Mouse (Mus musculus) embryonic fibroblast, embryonic 13.5 days (primary cell): ENCODE results near the gene Tcf7l2. TPM values are rescaled to one million over a fixed set of nuclear protein-coding genes. Genes with fewer than 3 reads are reported as not detected.

ENCODE experiments used
- H3K27ac ChIP-seq: 2 replicates; pipeline ENCODE4 v1.5.1; 2012; ENCODE audit warnings: low read length, control low read depth, inconsistent platforms; ENCODE audit not compliant: insufficient read depth
- H3K4me1 ChIP-seq: 2 replicates; pipeline ENCODE4 v1.6.1; 2011; ENCODE audit warnings: low read length; ENCODE audit not compliant: control insufficient read depth, insufficient read depth
- H3K4me3 ChIP-seq: 2 replicates; pipeline ENCODE4 v1.5.1; 2011; ENCODE audit warnings: mild to moderate bottlenecking, control low read depth, low read length; ENCODE audit not compliant: insufficient read depth
- CTCF ChIP-seq: IDR thresholded peaks from 2 replicates; pipeline ENCODE4 v1.5.1; 2011; ENCODE audit warnings: mild to moderate bottlenecking, control low read depth, low read length, moderate library complexity, borderline replicate concordance; ENCODE audit not compliant: insufficient read depth
- POLR2A ChIP-seq: IDR thresholded peaks from 2 replicates; pipeline ENCODE4 v1.6.1; 2011; ENCODE audit warnings: low read depth, mild to moderate bottlenecking, control low read depth, low read length, moderate library complexity
- polyA plus RNA-seq: library from polyadenylated mRNA; stranded (reverse); fragments of >200 nt; gene quantifications from 2 replicates; pipeline ENCODE4 v1.2.4, GENCODE M21; 2011; ENCODE audit warnings: low read depth; ENCODE audit not compliant: missing spikeins, insufficient read length

Gene Tcf7l2
- polyA plus RNA-seq, 1 experiment, result 41.1 TPM

DNA sequence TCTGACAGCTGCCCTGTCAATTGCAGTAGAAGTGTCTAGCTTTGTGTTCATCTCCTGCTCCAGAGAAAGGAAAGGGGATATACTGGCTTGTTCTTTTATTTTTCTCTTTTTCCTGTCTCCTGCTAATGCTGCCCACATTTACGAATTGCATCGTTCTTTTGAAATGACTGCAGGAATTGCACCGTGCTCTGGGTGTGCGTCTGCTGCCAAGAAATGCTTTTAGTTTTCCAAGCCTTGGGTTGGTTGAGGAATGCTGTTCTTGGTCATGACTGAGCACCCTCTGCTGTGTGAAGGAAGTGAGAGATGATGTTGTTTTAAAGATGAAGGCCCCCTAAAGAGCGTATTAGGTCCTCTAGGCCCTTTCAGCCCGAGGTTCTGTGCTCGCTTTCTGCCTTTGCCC lies 75.4 kb downstream of the Tcf7l2 start:
- H3K4me1 ChIP-seq, result peaks cover 16% of the 10 kb centered on the region
- no peak overlapping the region for H3K4me3 ChIP-seq
- TF ChIP-seq POLR2A (no peak), CTCF (no peak)
- peak overlapping the region; percentile 81 for H3K27ac ChIP-seq

DNA sequence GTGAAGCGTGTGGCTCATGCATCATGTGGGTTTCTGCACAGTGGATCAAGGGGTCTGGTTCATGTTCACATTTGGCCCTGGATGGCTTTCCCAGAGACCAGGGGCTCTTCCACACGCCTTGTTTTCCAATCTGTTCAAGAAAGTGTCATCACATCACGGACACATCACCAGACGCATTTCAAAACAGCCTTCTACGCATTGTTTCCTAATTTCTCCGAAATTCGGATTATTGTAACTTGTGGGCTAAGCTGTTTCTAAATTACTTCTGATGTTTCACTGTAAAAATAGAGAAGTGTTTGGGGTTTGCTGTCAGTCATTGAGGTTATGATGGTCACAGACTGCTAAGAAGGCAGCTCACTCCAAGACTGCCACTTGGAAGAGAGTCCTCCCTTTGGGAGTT lies 78.6 kb downstream of the Tcf7l2 start:
- Histone ChIP-seq H3K27ac (no peak overlapping the region), H3K4me3 (no peak overlapping the region), H3K4me1 (peaks cover 7% of the 10 kb centered on the region)
- no peak for TF ChIP-seq CTCF
- no peak for TF ChIP-seq POLR2A

DNA sequence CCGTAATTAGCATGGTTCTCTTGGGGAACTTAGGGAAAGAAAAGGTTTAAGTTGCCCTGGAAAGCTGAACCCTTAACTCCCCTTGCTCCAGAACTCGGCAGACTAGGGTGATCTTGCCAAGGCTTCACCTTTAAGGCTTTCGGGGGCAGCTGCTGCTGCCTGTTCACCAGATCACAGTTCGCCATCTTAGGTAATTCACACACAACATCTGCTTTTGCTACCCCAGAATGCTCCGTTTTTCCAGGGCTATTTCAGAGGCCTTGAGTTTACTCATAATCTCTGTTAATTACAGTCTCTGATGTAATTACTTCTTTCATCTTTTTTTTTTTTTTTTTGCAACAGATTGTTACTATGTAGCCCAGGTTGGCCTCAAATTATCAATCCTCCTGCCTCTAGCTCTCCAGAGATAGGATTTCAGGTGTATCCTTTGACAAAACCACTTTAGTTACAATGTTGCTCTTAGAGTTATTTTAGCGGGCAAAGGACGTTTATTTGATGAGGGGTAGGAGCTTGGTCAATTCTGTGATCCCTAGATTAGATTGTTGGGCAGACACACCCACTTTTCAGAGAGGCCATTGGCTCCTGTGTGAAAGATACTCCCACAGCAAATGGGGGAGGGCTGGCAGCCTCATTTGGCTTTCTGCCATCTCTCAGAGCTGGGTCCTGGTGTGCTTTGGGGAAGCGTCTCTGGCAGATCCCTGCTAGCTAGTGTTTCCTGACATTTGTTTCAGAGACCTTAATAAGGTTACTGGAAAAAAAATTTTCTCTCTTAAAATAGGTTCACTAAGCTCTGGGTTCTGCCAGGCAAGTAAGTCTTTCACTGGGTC lies 83.6 kb downstream of the Tcf7l2 start:
- Histone ChIP-seq H3K4me1 (peaks cover 14% of the 10 kb centered on the region), H3K4me3 (no peak overlapping the region), H3K27ac (no peak overlapping the region)
- no peak for TF ChIP-seq CTCF
- no peak for TF ChIP-seq POLR2A

DNA sequence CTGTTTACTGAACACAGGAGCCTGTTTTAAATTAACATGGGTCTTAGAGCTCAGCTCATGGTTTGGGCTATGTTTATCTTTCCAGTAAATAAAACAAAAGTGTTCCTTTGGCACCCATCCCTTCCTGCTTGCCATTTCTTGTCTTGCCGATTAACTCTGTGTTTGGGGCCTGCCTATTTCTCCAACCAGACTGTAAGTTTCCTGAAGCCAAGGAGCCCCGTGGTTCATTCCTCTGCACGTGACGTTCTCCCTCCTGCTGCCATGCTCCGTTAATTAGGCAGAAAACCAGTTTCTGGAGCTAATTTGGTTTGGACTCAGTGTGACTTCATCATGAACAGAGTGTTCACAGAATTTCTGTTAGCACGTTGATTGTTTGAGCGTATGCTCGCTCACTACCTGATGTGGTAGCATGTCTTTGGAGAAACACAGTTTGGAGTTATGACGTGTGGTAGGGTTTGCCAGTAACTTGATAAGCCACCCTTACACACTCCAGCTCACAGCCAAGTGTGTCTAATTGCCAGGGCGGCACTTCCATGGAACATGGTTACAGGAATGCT lies 84.4 kb downstream of the Tcf7l2 start:
- Histone ChIP-seq H3K4me1 (peaks cover 20% of the 10 kb centered on the region), H3K27ac (no peak overlapping the region), H3K4me3 (no peak overlapping the region)
- TF ChIP-seq POLR2A (no peak), CTCF (no peak)

- TF ChIP-seq POLR2A (no peak), CTCF (no peak)
- peaks cover 25% of the 10 kb centered on the region for H3K4me1 ChIP-seq
- H3K4me3 ChIP-seq, result no peak overlapping the region
- H3K27ac ChIP-seq, result no peak overlapping the region
Measured at GRCm38 (mm10) chr19:55827613-55828259, 86.1 kb downstream of the Tcf7l2 start.

GRCm38 (mm10) chr19:55830976-55831559 lies 89.4 kb downstream of the Tcf7l2 start:
- Histone ChIP-seq H3K4me3 (no peak overlapping the region), H3K4me1 (peaks cover 25% of the 10 kb centered on the region), H3K27ac (peak overlapping the region; percentile 93)
- no peak for TF ChIP-seq CTCF
- TF ChIP-seq POLR2A, result no peak

DNA sequence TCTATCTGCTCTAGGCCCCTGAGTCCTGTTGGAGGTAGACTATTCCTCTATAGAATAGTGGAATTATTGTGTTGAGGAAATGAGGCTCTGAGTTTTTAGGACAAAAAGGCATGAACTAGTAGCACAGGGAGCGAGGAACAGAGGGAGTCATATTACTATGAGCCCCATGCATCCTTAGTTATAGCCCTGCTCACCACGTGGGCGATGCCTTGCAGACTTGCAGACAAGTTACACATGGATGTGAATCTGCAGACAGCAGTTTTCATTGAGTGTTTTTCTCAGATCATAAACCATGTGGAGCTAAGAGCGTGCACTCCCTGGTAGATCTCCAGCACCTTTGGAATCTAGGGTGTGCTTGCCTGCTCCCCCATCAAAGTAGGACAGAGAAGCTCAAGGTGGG lies 90.5 kb downstream of the Tcf7l2 start:
- Histone ChIP-seq H3K4me3 (no peak overlapping the region), H3K27ac (peak overlapping the region; percentile 50; the same call in 1 of the 2 replicates), H3K4me1 (peaks cover 25% of the 10 kb centered on the region)
- TF ChIP-seq CTCF, result no peak
- no peak for TF ChIP-seq POLR2A

DNA sequence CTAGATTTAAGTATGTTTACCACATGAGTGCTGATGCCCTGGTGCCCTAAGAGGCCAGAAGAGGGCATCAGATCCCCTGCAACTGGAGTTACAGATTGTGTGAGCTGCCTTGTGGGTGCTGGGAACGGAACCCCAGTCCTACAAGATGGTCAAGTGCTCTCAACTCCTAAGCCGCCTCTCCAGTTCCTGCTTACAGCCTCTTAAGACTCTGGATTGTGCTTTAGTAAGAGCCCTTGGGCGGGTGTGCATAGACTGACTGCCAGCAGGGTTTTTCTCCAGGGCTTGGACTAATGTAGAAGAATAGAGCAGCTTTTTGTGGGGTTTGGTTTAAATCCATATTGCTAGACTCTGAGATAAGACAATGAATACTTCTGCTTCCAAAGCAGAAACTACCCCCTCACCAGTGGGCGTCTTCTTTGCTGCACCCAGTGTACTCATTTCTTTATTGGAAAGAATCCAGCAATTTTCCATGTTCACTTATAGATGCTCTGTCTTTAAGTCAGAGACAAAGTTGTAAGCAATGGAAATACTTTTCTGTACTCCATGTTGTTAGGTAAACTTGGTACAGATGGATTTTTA lies 92.3 kb downstream of the Tcf7l2 start:
- TF ChIP-seq CTCF, result no peak
- TF ChIP-seq POLR2A, result no peak
- Histone ChIP-seq H3K4me3 (no peak overlapping the region), H3K27ac (no peak overlapping the region), H3K4me1 (peaks cover 24% of the 10 kb centered on the region)

DNA sequence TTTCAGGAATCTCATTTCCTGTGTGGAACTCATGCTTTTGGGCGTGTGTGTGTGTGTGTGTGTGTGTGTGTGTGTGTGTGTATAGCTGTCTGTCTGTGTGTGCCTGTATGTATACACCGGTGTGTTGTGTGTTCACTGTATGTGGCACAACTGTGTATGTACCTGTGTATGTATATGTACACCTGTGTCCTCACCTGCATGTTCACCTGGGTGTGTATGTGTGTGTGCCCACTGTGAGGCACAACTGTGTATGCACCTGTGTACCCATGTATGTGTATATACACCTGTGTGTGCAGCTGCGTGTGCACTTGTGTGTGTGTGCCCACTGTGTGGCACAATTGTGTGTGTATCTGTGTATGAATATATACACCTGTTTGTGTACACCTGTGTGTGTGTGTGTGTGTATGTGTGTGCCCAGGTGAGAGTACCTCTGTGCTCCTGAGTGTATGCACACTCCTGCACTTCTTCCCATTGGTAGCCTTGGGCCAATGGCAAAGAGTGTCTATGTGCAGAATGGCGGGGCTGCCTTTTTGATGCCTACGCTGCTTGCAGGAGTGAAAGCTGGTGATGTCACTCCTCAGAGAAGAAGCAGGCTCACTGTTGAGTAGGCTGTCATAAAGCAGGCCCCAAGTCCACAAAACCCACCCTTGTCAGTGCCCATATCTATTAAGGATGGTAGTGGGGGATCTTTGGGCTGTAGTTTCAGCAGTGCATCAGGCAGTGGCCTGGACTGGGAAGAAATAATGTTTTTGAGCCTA lies 95.5 kb downstream of the Tcf7l2 start:
- TF ChIP-seq CTCF (no peak), POLR2A (no peak)
- H3K4me3 ChIP-seq, result no peak overlapping the region
- H3K4me1 ChIP-seq, result peaks cover 10% of the 10 kb centered on the region
- H3K27ac ChIP-seq, result peak overlapping the region; percentile 42; the same call in 1 of the 2 replicates
